Mouse (Mus musculus) frontal cortex, postnatal 36 days (tissue): ENCODE measurements around the gene Gm10488.
"Not testable (repeated sequence)": the region's sequence is repeated elsewhere in the genome, so short reads cannot be mapped to it uniquely, and the experiment has no call there.

ENCODE experiments used
- DNase-seq, 2 experiments: peaks; one replicate each; pipeline ENCODE4 v3.0.0; 2022; ENCODE audit warnings: low spot score in 2 of 2

The Gm10488 gene

DNA sequence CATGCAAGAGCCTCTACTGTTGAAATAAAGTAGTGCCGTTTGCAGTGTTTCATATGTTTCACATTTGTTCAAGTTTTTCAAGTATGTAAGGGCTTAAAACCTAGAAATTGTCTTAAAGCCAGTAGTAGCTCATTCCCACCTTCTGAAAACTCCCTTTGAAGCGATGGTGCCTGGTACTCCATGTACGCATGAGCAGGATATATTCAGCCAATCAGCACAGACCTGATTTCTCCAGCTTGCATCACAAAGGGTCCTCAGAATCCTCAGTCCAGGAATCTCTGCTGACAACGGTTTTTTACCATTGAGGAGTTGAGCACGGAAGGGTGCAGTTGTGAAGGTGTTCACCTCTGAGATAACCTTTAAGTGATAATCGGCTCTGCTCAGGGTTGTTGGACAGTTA lies at the start of gene Gm10488:
Gm10488 (plus strand) TSS at position 301 of the 400 bp plus-strand sequence.
- not testable (repeated sequence) for DNase-seq
